Mouse (Mus musculus) liver, embryonic 12.5 days (tissue): Measurements from ENCODE around the gene F2r. TPM values are rescaled to one million over a fixed set of nuclear protein-coding genes. Genes with fewer than 3 reads are reported as not detected.

Source experiments
- ATAC-seq: fragments of 200-750 bp; cut with Nextera tagmentation; 2 replicates; pipeline ENCODE4 v1.8.0; 2017; ENCODE audit warnings: moderate number of reproducible peaks, mild to moderate bottlenecking, moderate library complexity
- H3K27ac ChIP-seq: fragments of 300-500 bp; sonication (generic); 2 replicates; pipeline ENCODE4 v1.5.1; 2016; ENCODE audit warnings: mild to moderate bottlenecking
- H3K27me3 ChIP-seq: fragments of 300-500 bp; sonication (generic); replicated peaks from 2 replicates; pipeline ENCODE4 v1.6.1; 2016; ENCODE audit warnings: mild to moderate bottlenecking, moderate library complexity
- H3K36me3 ChIP-seq: fragments of 300-500 bp; sonication (generic); 2 replicates; pipeline ENCODE4 v1.6.1; 2016; ENCODE audit warnings: mild to moderate bottlenecking, moderate library complexity
- H3K4me1 ChIP-seq: fragments of 300-500 bp; sonication (generic); 2 replicates; pipeline ENCODE4 v1.6.1; 2016
- H3K4me2 ChIP-seq: fragments of 300-500 bp; sonication (generic); 2 replicates; pipeline ENCODE4 v1.6.1; 2016; ENCODE audit warnings: mild to moderate bottlenecking, moderate library complexity
- H3K4me3 ChIP-seq: fragments of 300-500 bp; sonication (generic); 2 replicates; pipeline ENCODE4 v1.5.1; 2016; ENCODE audit warnings: mild to moderate bottlenecking, moderate library complexity
- H3K9ac ChIP-seq: fragments of 300-500 bp; sonication (generic); 2 replicates; pipeline ENCODE4 v1.6.1; 2016; ENCODE audit warnings: mild to moderate bottlenecking, moderate library complexity
- H3K9me3 ChIP-seq: fragments of 300-500 bp; sonication (generic); replicated peaks from 2 replicates; pipeline ENCODE4 v1.6.1; 2016; ENCODE audit warnings: mild to moderate bottlenecking, moderate library complexity
- WGBS: fragments of 180-500 bp; shearing (Covaris S2); methylation state at CpG from one replicate; pipeline ENCODE4 v1.1.7; 2016; ENCODE audit not compliant: insufficient replicate concordance; 5-methylcytosine and 5-hydroxymethylcytosine counted together
- polyA plus RNA-seq: library from polyadenylated mRNA; unstranded; fragments of >200 nt; fragmentation: Nextera tagmentation; extraction: Ambion mirVana; gene quantifications from 2 replicates; pipeline ENCODE4 v1.2.1, GENCODE M21; 2016

Gene F2r
- polyA plus RNA-seq, 1 experiment from 2014 or later, result 84.3 TPM

- Histone ChIP-seq H3K27ac (no peak overlapping the region), H3K9me3 (no peaks in the 10 kb centered on the region), H3K9ac (no peak overlapping the region), H3K4me3 (no peak overlapping the region), H3K27me3 (peaks cover 25% of the 10 kb centered on the region), H3K4me2 (no peak overlapping the region), H3K4me1 (no peaks in the 10 kb centered on the region), H3K36me3 (no peaks in the 10 kb centered on the region)
- WGBS, result 53% methylated on average over 11 of the region's 11 CpGs
- no peak for ATAC-seq
These were observed 64.3 kb downstream of the F2r start for GRCm38 (mm10) chr13:95553885-95554492.

Other genes with a start within 250 kb of the F2r start
- 32.5 and 33.3 TPM in 2 replicates for gene Aggf1, start 243.1 kb downstream of the F2r start, polyA plus RNA-seq
- gene Crhbp, start 173.6 kb downstream of the F2r start, polyA plus RNA-seq, result not detected in 2 replicates
- not detected in 2 replicates for gene S100z, start 139.8 kb downstream of the F2r start, polyA plus RNA-seq
- gene F2rl1, start 93.3 kb downstream of the F2r start, polyA plus RNA-seq, result 0.07 and 0.12 TPM in 2 replicates
- gene F2rl2, start 78.4 kb upstream of the F2r start, polyA plus RNA-seq, result 22.0 and 23.5 TPM in 2 replicates